Mouse (Mus musculus) midbrain, embryonic 13.5 days (tissue): ENCODE results near the gene Srpx. TPM values are rescaled to one million over a fixed set of nuclear protein-coding genes. Genes with fewer than 3 reads are reported as not detected.

Experiments used
- ATAC-seq: fragments of 200-750 bp; cut with Nextera tagmentation; 2 replicates; pipeline ENCODE4 v1.8.0; 2017; ENCODE audit warnings: mild to moderate bottlenecking, moderate TSS enrichment, moderate library complexity
- H3K27ac ChIP-seq: fragments of 300-500 bp; sonication (generic); 2 replicates; pipeline ENCODE4 v1.5.1; 2015; ENCODE audit warnings: inconsistent platforms, mild to moderate bottlenecking, moderate library complexity
- H3K27me3 ChIP-seq: fragments of 300-500 bp; sonication (generic); 2 replicates; pipeline ENCODE4 v1.6.1; 2015; ENCODE audit warnings: mild to moderate bottlenecking, inconsistent platforms
- H3K36me3 ChIP-seq: fragments of 300-500 bp; sonication (generic); 2 replicates; pipeline ENCODE4 v1.6.1; 2015; ENCODE audit warnings: mild to moderate bottlenecking, inconsistent platforms
- H3K4me1 ChIP-seq: fragments of 300-500 bp; sonication (generic); replicated peaks from 2 replicates; pipeline ENCODE4 v1.6.1; 2015; ENCODE audit warnings: inconsistent platforms
- H3K4me2 ChIP-seq: fragments of 300-500 bp; sonication (generic); replicated peaks from 2 replicates; pipeline ENCODE4 v1.6.1; 2015; ENCODE audit warnings: moderate library complexity, mild to moderate bottlenecking, inconsistent platforms
- H3K4me3 ChIP-seq: fragments of 300-500 bp; sonication (generic); replicated peaks from 2 replicates; pipeline ENCODE4 v1.5.1; 2015; ENCODE audit warnings: mild to moderate bottlenecking, inconsistent platforms
- H3K9ac ChIP-seq: fragments of 300-500 bp; sonication (generic); replicated peaks from 2 replicates; pipeline ENCODE4 v1.6.1; 2015; ENCODE audit warnings: mild to moderate bottlenecking, inconsistent platforms
- H3K9me3 ChIP-seq: fragments of 300-500 bp; sonication (generic); 2 replicates; pipeline ENCODE4 v1.6.1; 2016; ENCODE audit warnings: mild to moderate bottlenecking, inconsistent platforms
- WGBS: fragments of 180-500 bp; shearing (Covaris S2); methylation state at CpG from one replicate; pipeline ENCODE4 v1.1.7; 2015; 5-methylcytosine and 5-hydroxymethylcytosine counted together
- polyA plus RNA-seq: library from polyadenylated mRNA; unstranded; fragments of >200 nt; fragmentation: Nextera tagmentation; extraction: Ambion mirVana; gene quantifications from 2 replicates; pipeline ENCODE4 v1.2.1, GENCODE M21; 2015

The Srpx gene
- polyA plus RNA-seq, 1 experiment from 2014 or later = 2.2 TPM

DNA sequence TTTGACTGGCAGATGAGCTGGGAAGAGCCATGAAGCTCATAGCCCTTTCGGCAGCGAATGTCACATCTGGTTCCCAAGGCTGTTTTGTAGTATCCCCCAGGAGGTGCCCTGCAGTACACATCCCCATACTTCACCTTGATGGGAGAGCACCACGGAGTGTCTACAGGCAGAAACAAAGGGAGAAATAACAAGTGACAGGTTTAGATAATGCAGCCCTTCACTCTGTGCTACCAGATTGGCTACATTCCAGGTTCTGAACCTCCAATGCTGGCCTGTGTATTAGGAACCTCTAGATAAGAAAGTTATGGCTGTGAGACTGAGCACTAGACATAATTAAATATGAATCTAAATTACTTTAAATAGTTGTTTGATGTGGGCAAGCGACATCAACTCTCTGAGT lies 48.1 kb downstream of the Srpx start:
- no peaks in the 10 kb centered on the region for H3K9me3 ChIP-seq
- no peak overlapping the region for H3K4me2 ChIP-seq
- H3K4me1 ChIP-seq = no peaks in the 10 kb centered on the region
- no peak overlapping the region for H3K27ac ChIP-seq
- WGBS = 63% methylated on average over 4 of the region's 4 CpGs
- no peak overlapping the region for H3K9ac ChIP-seq
- no peak for ATAC-seq
- no peaks in the 10 kb centered on the region for H3K27me3 ChIP-seq
- no peaks in the 10 kb centered on the region for H3K36me3 ChIP-seq
- no peak overlapping the region for H3K4me3 ChIP-seq

DNA sequence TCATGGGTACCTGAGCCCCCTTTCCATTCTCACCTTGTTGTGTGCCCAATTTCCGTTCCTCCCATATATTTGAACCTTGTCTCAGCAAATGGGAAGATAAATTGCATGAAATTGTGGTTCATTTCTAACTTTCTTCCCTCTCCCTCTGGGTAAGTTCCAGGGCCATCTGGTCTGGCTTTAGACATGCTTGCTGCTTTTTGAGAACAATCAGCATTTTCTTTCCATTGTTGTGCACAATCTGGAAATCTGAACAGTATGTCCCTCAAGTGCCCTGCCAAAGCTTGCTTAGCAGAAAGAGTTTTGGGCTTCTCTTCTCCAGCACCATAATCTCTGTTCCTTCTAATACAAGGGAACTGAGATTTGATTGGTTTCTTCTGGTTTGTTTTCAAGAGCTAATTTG lies 53.7 kb downstream of the Srpx start:
- Histone ChIP-seq H3K27me3 (no peaks in the 10 kb centered on the region), H3K4me3 (no peak overlapping the region), H3K4me2 (no peak overlapping the region), H3K9ac (no peak overlapping the region), H3K4me1 (peaks cover 4% of the 10 kb centered on the region; the same call in 1 of the 2 replicates), H3K9me3 (no peaks in the 10 kb centered on the region), H3K27ac (no peak overlapping the region), H3K36me3 (no peaks in the 10 kb centered on the region)
- ATAC-seq = no peak
- 80% methylated on average over 1 of the region's 1 CpGs for WGBS

DNA sequence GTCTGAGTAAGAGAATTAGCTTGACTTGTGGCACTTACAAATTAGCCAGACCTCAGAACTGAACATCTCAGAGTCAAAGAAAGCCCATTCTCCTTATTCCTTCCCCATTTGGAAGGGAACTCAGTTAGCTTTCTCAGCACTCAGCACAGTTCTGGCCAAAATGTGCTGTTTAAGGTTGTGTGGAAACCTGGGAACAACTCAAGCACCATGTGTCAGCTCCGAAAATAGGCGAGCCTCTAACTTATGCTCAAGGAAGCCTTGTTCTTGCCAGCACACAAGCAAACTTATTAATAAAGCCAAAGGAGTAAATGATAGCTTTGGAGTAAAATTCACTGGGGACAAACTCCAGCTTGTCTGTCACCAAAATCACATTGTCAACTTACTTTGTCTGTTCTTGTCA lies 54.1 kb downstream of the Srpx start:
- no peak overlapping the region for H3K9ac ChIP-seq
- H3K36me3 ChIP-seq = no peaks in the 10 kb centered on the region
- no peak for ATAC-seq
- H3K9me3 ChIP-seq = no peaks in the 10 kb centered on the region
- no peaks in the 10 kb centered on the region for H3K27me3 ChIP-seq
- WGBS = 89% methylated on average over 2 of the region's 2 CpGs
- no peak overlapping the region for H3K27ac ChIP-seq
- peaks cover 4% of the 10 kb centered on the region; the same call in 1 of the 2 replicates for H3K4me1 ChIP-seq
- no peak overlapping the region for H3K4me3 ChIP-seq
- no peak overlapping the region for H3K4me2 ChIP-seq

DNA sequence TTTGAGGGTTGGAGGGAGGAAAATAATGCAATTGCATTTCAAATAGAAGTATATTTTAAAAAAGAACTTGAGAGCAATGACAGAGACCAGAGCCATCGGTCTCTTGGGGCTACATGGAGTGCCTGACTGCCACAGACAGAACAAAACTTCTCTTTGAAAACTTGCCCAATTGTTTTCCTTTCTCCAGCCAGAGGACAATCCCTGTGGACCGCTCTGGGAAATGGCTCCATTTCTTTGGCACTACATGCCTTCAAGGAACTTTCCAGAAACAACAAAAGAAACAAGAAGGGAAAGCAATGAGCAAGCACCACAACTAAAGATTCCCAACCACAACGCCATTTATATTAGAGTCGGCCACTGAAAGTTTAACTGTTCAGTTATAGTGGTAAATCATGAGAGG lies 55.3 kb downstream of the Srpx start:
- H3K4me1 ChIP-seq = peaks cover 4% of the 10 kb centered on the region; the same call in 1 of the 2 replicates
- whole genome bisulfite sequencing = 69% methylated on average over 4 of the region's 4 CpGs
- H3K27me3 ChIP-seq = no peaks in the 10 kb centered on the region
- no peak overlapping the region for H3K4me2 ChIP-seq
- H3K27ac ChIP-seq = no peak overlapping the region
- no peaks in the 10 kb centered on the region for H3K9me3 ChIP-seq
- ATAC-seq = no peak
- H3K9ac ChIP-seq = no peak overlapping the region
- no peak overlapping the region for H3K4me3 ChIP-seq
- H3K36me3 ChIP-seq = no peaks in the 10 kb centered on the region

DNA sequence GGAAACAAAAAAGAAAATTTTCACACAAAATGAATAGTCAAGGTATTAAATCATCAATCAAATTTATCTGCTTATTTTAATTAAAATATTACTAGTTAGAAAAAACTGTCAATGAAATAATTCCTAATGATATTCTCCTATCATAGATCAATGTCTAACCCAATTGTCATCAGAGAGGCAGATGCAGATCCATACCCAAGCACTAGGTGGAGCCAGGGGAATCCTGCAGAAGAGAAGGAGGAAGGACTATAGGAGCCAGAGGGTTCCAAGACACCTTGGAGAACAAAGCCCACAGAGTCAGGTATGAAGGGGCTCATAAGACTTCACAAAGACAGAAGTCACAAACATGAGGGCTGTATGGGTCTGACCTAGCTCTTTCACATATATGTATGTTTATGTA lies 82.8 kb downstream of the Srpx start:
- Histone ChIP-seq H3K9ac (no peak overlapping the region), H3K4me1 (no peaks in the 10 kb centered on the region), H3K4me2 (no peak overlapping the region), H3K4me3 (no peak overlapping the region), H3K27ac (no peak overlapping the region), H3K36me3 (no peaks in the 10 kb centered on the region), H3K9me3 (no peaks in the 10 kb centered on the region), H3K27me3 (no peaks in the 10 kb centered on the region)
- ATAC-seq = no peak

DNA sequence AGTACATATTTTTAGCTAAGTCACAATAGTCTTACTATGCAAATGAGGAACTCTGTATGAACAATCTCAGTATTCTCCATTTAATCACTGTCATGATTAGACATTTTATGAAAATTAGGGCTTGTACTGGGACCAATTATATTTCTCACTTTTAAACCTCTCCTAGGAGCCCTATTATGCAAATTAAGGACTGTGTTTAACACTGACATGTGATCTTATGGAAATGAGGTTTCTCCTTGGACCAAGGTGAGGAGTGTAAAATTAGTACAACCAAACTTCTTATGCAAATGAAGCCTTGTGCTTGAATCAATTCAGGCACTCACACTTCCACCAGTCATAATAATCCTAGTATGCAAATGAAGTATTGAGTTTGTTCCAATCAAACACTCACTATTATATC lies 107.3 kb downstream of the Srpx start:
- no peak overlapping the region for H3K4me3 ChIP-seq
- no peaks in the 10 kb centered on the region for H3K4me1 ChIP-seq
- H3K4me2 ChIP-seq = no peak overlapping the region
- no peak overlapping the region for H3K27ac ChIP-seq
- no peaks in the 10 kb centered on the region for H3K36me3 ChIP-seq
- no peaks in the 10 kb centered on the region for H3K27me3 ChIP-seq
- ATAC-seq = no peak
- H3K9me3 ChIP-seq = no peaks in the 10 kb centered on the region
- no peak overlapping the region for H3K9ac ChIP-seq

DNA sequence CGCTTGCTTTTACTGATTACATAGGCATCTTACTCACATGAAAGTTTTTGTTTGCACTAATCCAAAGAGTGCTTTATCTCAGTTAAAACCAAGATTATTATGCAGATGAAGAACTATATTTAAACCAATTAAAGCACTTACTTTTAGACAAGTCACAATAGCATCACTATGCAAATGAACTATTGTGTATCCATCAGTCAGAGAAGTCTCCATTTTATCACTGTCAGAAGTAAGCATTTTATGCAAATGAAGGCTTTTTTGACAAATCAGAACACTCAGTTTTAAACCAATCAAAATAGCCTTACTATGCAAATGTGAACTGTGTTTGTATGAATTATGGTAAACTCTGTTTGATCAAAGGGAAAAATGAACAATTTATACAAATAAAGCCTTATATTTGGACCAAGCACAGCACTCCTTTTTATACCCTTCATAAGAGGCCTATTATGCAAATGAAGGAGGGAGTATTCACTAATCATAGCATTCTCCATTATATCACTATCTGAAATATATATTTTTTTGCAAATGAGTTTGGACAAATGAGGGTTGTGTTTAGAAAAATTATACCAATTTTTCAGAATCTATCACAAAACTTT lies 109.7 kb downstream of the Srpx start:
- 98% methylated on average over 1 of the region's 1 CpGs for WGBS
- no peaks in the 10 kb centered on the region for H3K4me1 ChIP-seq
- no peak overlapping the region for H3K4me3 ChIP-seq
- H3K9ac ChIP-seq = no peak overlapping the region
- H3K4me2 ChIP-seq = no peak overlapping the region
- no peak for ATAC-seq
- H3K27me3 ChIP-seq = no peaks in the 10 kb centered on the region
- no peaks in the 10 kb centered on the region for H3K36me3 ChIP-seq
- no peaks in the 10 kb centered on the region for H3K9me3 ChIP-seq
- no peak overlapping the region for H3K27ac ChIP-seq

DNA sequence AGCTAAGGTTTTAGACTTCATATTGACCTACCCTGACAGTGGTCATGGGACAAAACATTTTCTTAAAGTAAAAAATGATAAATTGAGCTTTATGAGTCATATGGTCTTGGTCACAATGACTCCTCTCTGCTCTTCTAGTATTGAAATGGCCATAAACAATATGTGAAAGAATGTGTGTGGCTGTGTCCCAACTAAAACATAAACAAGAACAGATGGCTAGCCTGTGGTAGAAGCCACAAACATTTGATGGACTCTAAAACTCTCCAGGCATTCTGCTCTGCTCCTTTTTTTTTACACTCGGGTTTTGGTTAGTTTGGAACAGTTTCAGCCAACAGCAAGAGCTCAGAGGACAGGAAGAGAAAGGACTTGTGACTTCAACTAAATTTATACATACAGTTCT lies 111.6 kb downstream of the Srpx start:
- Histone ChIP-seq H3K4me3 (no peak overlapping the region), H3K27ac (no peak overlapping the region), H3K9me3 (no peaks in the 10 kb centered on the region), H3K27me3 (no peaks in the 10 kb centered on the region), H3K9ac (no peak overlapping the region), H3K36me3 (no peaks in the 10 kb centered on the region), H3K4me1 (no peaks in the 10 kb centered on the region), H3K4me2 (no peak overlapping the region)
- 64% methylated on average over 1 of the region's 1 CpGs for WGBS
- no peak for ATAC-seq

DNA sequence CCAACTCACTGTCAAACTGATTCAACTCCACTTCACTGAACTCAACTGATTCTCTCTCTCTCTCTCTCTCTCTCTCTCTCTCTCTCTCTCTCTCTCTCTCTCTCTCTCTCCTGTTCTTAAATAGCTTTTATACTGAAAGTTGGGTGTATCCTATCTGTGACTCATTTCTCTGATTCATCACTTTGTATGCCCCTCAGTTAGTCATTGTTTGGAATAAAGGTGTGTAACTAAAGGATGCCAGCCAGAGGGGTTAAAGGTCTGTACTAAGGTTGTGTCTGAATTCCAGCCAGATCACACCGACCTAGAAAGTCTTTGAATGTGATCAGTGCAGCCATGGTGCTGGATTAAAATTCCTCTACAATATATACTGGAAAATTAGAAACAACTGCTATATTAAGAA lies 116.8 kb downstream of the Srpx start:
- no peak for ATAC-seq
- Histone ChIP-seq H3K36me3 (no peaks in the 10 kb centered on the region), H3K9ac (no peak overlapping the region), H3K9me3 (no peaks in the 10 kb centered on the region), H3K4me1 (no peaks in the 10 kb centered on the region), H3K27ac (no peak overlapping the region), H3K4me3 (no peak overlapping the region), H3K4me2 (no peak overlapping the region), H3K27me3 (no peaks in the 10 kb centered on the region)
- WGBS = 78% methylated on average over 1 of the region's 1 CpGs

Other genes starting within 250 kb of the Srpx start
- 0.36 and 0.67 TPM in 2 replicates for gene Sytl5, start 232.1 kb downstream of the Srpx start, polyA plus RNA-seq
- gene Rpgr, start 99.2 kb upstream of the Srpx start, polyA plus RNA-seq = 48.0 and 49.2 TPM in 2 replicates
- not detected in 2 replicates for gene Otc, start 134.6 kb upstream of the Srpx start, polyA plus RNA-seq